Mouse (Mus musculus) G1E (cell line): ENCODE measurements around the gene Mxi1.

ENCODE experiments used
- CTCF ChIP-seq: IDR thresholded peaks from 2 replicates; pipeline ENCODE4 v1.5.1; 2012; ENCODE audit warnings: low read depth, low read length, inconsistent platforms, mixed read lengths
- GATA1 ChIP-seq: IDR thresholded peaks from 2 replicates; pipeline ENCODE4 v1.6.1; 2012; ENCODE audit warnings: borderline replicate concordance, low read length, inconsistent platforms, mixed read lengths
- TAL1 ChIP-seq: conservative IDR thresholded peaks from 2 replicates; pipeline ENCODE4 v1.6.1; 2012; ENCODE audit warnings: low read depth, low read length, inconsistent platforms, mixed read lengths

- TF ChIP-seq CTCF = no peak
- no peak for TF ChIP-seq GATA1
- no peak for TF ChIP-seq TAL1
Observed at GRCm38 (mm10) chr19:53311524-53312335, 1.4 kb downstream of the Mxi1 start.
